Mouse (Mus musculus) kidney, embryonic 16.5 days (tissue): Measurements from ENCODE around the gene Card9. TPM values are rescaled to one million over a fixed set of nuclear protein-coding genes. Genes with fewer than 3 reads are reported as not detected.

Experiments used
- ATAC-seq: fragments of 200-750 bp; cut with Nextera tagmentation; 2 replicates; pipeline ENCODE4 v1.8.0; 2017; ENCODE audit warnings: moderate TSS enrichment; ENCODE audit not compliant: low FRiP score, low TSS enrichment
- H3K27ac ChIP-seq: fragments of 300-500 bp; sonication (generic); 2 replicates; pipeline ENCODE4 v1.5.1; 2014; ENCODE audit warnings: low read length
- H3K27me3 ChIP-seq: fragments of 300-500 bp; sonication (generic); 2 replicates; pipeline ENCODE4 v1.6.1; 2014; ENCODE audit warnings: low read length, control low read depth, mixed read lengths; ENCODE audit not compliant: insufficient read depth
- H3K36me3 ChIP-seq: fragments of 300-500 bp; sonication (generic); 2 replicates; pipeline ENCODE4 v1.6.1; 2014; ENCODE audit warnings: low read length, control low read depth, mixed read lengths; ENCODE audit not compliant: insufficient read depth
- H3K4me1 ChIP-seq: fragments of 300-500 bp; sonication (generic); 2 replicates; pipeline ENCODE4 v1.6.1; 2014; ENCODE audit warnings: low read length, control low read depth, mixed read lengths; ENCODE audit not compliant: insufficient read depth
- H3K4me2 ChIP-seq: fragments of 300-500 bp; sonication (generic); replicated peaks from 2 replicates; pipeline ENCODE4 v1.6.1; 2014; ENCODE audit warnings: low read depth, low read length
- H3K4me3 ChIP-seq: fragments of 300-500 bp; sonication (generic); 2 replicates; pipeline ENCODE4 v1.5.1; 2014; ENCODE audit warnings: mild to moderate bottlenecking, low read length
- H3K9ac ChIP-seq: fragments of 300-500 bp; sonication (generic); replicated peaks from 2 replicates; pipeline ENCODE4 v1.6.1; 2014; ENCODE audit warnings: low read length
- H3K9me3 ChIP-seq: fragments of 300-500 bp; sonication (generic); 2 replicates; pipeline ENCODE4 v1.6.1; 2016; ENCODE audit warnings: low read length, control low read depth
- WGBS: fragments of 180-500 bp; shearing (Covaris S2); extraction: QIAGEN DNeasy Blood & Tissue Kit; methylation state at CpG from one replicate; pipeline ENCODE4 v1.1.7; 2014; 5-methylcytosine and 5-hydroxymethylcytosine counted together
- polyA plus RNA-seq: library from polyadenylated mRNA; unstranded; fragments of >200 nt; fragmentation: Nextera tagmentation; extraction: Ambion mirVana; gene quantifications from 2 replicates; pipeline ENCODE4 v1.2.1, GENCODE M21; 2015

Gene Card9
- polyA plus RNA-seq, 1 experiment from 2014 or later: 0.92 TPM

DNA sequence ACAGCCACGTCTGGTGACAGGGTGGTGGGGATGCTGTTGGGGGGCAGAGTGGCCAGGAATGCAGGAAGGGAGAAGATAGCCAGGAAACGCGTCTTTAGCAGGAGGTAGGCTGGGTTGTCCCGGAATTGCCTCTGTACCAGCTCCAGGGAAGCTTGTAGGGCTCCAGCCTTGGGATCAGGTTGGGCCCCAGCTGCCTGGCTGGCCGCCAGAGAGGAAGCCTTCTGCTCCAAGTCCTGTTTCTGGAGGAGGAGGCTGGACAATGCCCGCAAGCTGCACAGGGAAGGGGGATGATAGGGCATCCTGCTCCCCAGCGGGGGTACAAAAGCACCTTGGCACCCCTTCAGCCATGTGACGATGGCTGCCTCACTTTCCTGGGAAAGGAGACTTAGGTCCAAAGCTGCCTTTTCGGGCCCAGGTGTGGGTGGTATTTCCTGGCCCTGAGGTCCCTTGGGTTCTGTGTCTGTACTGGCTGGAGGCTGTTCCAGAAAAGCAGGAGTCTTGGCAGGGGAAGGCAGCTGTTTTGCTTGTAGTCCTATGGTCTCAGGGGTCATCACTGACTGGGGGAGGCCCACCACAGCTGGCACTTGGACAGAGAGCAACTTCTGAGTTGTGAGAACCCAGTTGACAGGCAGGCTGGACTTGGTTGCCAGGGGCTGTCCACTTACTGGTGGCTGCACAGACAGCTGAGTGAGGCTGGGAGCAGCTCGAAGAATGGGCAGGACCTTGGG is 4.2 kb upstream of the Card9 start:
- no peaks in the 10 kb centered on the region for H3K4me1 ChIP-seq
- H3K9ac ChIP-seq: no peak overlapping the region
- ATAC-seq: no peak
- H3K4me3 ChIP-seq: no peak overlapping the region
- H3K36me3 ChIP-seq: peaks cover 60% of the 10 kb centered on the region
- WGBS: 77% methylated on average over 10 of the region's 10 CpGs
- peak overlapping the region; percentile 28; the same call in 1 of the 2 replicates for H3K27ac ChIP-seq
- no peak overlapping the region for H3K4me2 ChIP-seq
- no peaks in the 10 kb centered on the region for H3K27me3 ChIP-seq
- H3K9me3 ChIP-seq: no peaks in the 10 kb centered on the region

DNA sequence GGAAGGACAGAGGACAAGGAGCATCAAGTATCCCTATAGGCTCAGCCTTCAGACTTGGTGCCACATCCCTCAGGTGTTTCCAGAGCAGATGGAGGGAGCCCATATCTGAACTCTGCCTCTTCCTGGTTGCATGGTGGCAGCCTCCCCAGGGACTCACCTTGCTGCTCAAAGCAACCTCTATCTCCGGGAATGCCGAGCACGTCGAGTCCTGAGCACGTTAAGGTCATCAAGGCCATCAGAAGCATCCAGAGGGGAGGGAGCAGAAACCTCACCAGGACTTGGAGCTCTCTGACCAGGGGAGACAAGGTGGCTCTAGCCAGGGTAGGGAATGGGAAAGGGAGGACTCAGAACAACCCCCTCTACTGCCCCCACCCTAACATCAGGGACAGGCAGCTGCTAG is 2.8 kb upstream of the Card9 start:
- H3K27me3 ChIP-seq: no peaks in the 10 kb centered on the region
- H3K27ac ChIP-seq: no peak overlapping the region
- H3K9me3 ChIP-seq: no peaks in the 10 kb centered on the region
- no peak overlapping the region for H3K9ac ChIP-seq
- ATAC-seq: no peak
- no peak overlapping the region for H3K4me3 ChIP-seq
- 80% methylated on average over 5 of the region's 5 CpGs for WGBS
- no peak overlapping the region for H3K4me2 ChIP-seq
- H3K36me3 ChIP-seq: peaks cover 48% of the 10 kb centered on the region
- H3K4me1 ChIP-seq: no peaks in the 10 kb centered on the region

DNA sequence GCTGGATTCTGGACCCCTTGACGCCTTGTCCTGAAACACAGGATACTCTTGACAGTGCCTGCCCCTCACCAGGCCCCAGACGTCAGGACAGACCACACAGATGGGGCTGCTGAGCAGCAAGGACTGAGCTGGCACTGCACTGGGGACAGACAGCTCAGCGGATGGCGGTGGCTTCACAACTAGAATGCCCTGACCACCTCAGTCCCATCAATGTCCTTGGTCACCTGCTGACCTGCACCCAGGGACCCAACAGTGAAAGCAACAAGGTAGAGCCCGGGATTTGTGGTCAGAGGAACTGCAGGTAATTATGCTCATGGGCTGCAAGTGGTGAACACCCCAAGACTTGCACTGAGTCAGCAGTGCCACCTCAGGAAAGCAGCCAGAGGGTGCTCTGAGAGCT is 2.3 kb upstream of the Card9 start:
- Histone ChIP-seq H3K27me3 (no peaks in the 10 kb centered on the region), H3K4me3 (no peak overlapping the region), H3K4me2 (no peak overlapping the region), H3K9ac (no peak overlapping the region), H3K36me3 (peaks cover 44% of the 10 kb centered on the region), H3K9me3 (no peaks in the 10 kb centered on the region), H3K27ac (no peak overlapping the region), H3K4me1 (no peaks in the 10 kb centered on the region)
- WGBS: 88% methylated on average over 5 of the region's 5 CpGs
- ATAC-seq: no peak

DNA sequence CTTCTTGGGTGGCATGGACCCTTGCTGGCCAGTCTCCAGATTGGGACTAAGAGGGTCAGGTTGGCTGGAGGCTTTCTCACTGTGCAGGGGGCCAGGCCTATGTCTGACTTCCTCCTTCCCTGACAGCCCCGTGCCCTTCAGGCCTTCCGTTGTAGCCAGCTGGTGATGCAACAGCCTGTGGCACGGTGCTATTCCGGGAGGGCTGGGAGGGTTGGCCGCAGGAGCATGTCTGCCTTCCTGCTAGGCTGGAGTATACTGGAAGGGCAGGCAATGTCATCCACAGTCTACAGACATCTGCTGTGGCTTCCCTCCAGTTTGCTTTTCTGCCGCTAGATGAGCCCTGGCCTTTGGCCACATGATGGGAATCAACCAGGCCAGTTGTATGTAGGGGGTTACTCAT is 735 bp downstream of the Card9 start:
- Histone ChIP-seq H3K4me1 (peaks cover 4% of the 10 kb centered on the region; the same call in 1 of the 2 replicates), H3K4me3 (no peak overlapping the region), H3K9ac (no peak overlapping the region), H3K36me3 (peaks cover 16% of the 10 kb centered on the region; the same call in 1 of the 2 replicates), H3K27me3 (no peaks in the 10 kb centered on the region), H3K27ac (no peak overlapping the region), H3K4me2 (no peak overlapping the region), H3K9me3 (no peaks in the 10 kb centered on the region)
- ATAC-seq: no peak
- 83% methylated on average over 6 of the region's 6 CpGs for WGBS

DNA sequence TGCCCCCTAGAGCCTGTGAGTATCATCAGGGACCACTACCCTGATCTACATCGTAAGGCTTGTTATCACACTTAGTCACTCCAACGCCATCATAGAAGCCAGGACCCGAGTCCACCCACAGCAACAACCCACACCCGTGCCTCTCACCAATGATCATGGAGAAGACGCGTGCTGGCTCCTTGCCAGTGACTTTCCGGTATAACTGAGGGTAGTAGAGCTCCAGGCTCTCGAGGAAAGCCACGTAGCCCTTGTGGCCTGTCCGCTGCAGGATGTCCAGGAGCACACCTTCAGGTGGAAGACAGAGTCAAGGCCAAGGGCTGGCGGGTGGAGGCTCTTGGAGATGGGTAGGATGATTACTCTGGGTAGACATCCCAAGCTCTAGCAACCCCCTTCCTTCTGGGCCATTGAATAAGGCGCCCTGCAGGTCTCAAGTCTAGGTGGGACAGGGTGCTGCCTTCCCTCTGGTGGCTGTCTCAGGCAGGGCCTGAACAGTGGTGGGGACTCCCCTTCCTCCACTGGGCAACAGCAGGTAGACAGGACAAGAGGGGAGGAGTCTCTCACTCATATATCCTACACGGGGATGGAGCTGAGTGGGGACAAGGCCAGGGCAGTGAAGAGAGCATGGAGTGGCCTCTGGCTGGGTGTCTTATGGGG is 1.9 kb downstream of the Card9 start:
- Histone ChIP-seq H3K27ac (no peak overlapping the region), H3K9me3 (no peaks in the 10 kb centered on the region), H3K9ac (no peak overlapping the region), H3K4me2 (no peak overlapping the region), H3K36me3 (peaks cover 9% of the 10 kb centered on the region; the same call in 1 of the 2 replicates), H3K4me3 (no peak overlapping the region), H3K27me3 (no peaks in the 10 kb centered on the region), H3K4me1 (peaks cover 4% of the 10 kb centered on the region; the same call in 1 of the 2 replicates)
- no peak; the same call in 1 of the 2 replicates for ATAC-seq
- 88% methylated on average over 13 of the region's 13 CpGs for WGBS

DNA sequence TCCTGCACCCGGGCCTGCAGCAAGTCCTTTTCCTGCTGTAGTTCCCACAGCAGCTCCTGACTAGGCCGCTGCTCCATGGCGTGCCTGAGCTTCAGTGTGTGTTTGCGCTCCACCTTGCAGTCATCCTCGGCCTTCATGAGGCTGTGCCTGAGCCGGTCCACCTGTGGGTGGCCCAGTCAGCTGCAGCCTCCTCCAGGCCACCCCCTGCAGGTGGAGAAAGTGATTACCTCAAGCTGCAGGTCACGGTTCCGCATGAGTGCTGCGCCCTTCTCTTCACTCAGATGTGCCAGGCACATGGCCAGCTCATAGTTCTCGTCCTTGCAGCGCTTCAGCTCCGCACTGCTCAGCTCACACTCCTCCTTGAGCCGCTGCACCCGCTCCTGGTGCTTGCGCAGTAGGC is 3.2 kb downstream of the Card9 start:
- ATAC-seq: peak; percentile 50
- no peak overlapping the region for H3K4me3 ChIP-seq
- 40% methylated on average over 15 of the region's 15 CpGs for WGBS

DNA sequence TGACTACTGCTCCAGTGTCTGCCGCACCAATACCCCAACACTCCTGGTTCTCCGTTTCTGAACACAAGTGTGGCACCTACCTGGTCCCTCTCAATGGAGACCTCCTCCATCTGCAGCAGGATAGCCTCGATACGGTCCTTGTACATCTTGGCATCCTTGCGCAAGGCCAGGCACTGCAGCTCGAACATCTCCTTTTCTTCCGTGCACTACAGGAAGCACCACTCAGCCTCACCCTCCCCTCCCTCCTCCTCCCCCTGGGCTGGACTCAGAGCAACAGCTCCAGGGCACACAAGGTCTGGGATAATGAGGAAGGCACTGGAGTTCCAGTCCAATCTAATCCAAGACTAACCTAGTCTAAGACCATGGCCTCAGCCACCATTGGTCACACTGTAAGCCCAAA is 4.0 kb downstream of the Card9 start:
- no peak overlapping the region for H3K27ac ChIP-seq
- H3K36me3 ChIP-seq: no peaks in the 10 kb centered on the region
- H3K4me2 ChIP-seq: no peak overlapping the region
- peaks cover 10% of the 10 kb centered on the region for H3K4me1 ChIP-seq
- H3K27me3 ChIP-seq: no peaks in the 10 kb centered on the region
- ATAC-seq: no peak
- WGBS: 78% methylated on average over 7 of the region's 7 CpGs
- H3K4me3 ChIP-seq: no peak overlapping the region
- no peaks in the 10 kb centered on the region for H3K9me3 ChIP-seq
- no peak overlapping the region for H3K9ac ChIP-seq

More for the DNA sequence above, 3.2 kb downstream of the Card9 start:
- H3K27ac ChIP-seq: no peak overlapping the region
- H3K27me3 ChIP-seq: no peaks in the 10 kb centered on the region
- no peaks in the 10 kb centered on the region for H3K9me3 ChIP-seq
- no peaks in the 10 kb centered on the region for H3K36me3 ChIP-seq
- peaks cover 8% of the 10 kb centered on the region for H3K4me1 ChIP-seq
- no peak overlapping the region for H3K9ac ChIP-seq
- H3K4me2 ChIP-seq: no peak overlapping the region

DNA sequence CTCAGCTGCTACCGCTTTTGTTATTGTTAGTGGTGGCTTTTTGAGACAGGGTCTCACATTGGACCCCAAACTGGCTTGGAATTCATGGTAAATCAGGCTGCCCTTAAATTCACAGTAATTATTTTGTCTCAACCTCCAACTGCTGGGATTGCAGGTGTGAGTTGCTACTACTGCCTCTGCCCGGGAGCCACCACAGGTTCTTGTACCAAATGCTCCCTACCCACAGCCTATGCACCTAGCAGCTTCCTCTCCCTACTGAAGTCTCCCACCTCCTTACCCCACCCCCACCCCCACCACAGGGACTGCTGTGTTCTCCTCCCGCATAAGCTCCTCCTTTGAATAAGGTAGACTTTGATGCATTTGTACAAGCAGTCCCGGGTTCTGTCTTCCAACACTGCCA is 4.5 kb downstream of the Card9 start:
- Histone ChIP-seq H3K36me3 (no peaks in the 10 kb centered on the region), H3K4me3 (no peak overlapping the region), H3K9ac (no peak overlapping the region), H3K4me2 (no peak overlapping the region), H3K9me3 (no peaks in the 10 kb centered on the region), H3K27ac (no peak overlapping the region), H3K27me3 (no peaks in the 10 kb centered on the region), H3K4me1 (peaks cover 10% of the 10 kb centered on the region)
- WGBS: 78% methylated on average over 4 of the region's 4 CpGs
- no peak for ATAC-seq

DNA sequence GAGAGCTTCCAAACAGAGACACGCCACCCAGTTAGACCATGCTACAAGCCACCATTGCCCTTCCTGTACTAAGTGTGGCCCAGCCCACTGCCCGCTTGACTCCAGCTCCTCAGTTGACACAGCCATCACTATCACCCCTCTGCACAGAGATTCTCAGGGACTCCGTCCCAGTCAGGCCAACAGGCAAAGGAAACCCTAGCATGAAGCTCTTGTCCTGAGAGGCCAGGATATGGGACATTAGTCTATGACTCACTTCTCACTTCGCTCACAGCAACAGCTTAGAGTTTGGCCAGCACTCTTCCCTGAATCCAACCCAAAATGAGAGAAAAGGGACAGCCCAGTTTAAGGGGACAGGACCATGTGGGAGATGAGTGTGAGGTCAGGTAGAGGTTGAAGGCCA is 6.3 kb downstream of the Card9 start:
- WGBS: 89% methylated on average over 4 of the region's 4 CpGs
- H3K4me2 ChIP-seq: no peak overlapping the region
- ATAC-seq: no peak
- H3K4me3 ChIP-seq: no peak overlapping the region
- no peaks in the 10 kb centered on the region for H3K9me3 ChIP-seq
- H3K36me3 ChIP-seq: peaks cover 10% of the 10 kb centered on the region; the same call in 1 of the 2 replicates
- H3K4me1 ChIP-seq: peaks cover 18% of the 10 kb centered on the region
- no peak overlapping the region for H3K27ac ChIP-seq
- H3K27me3 ChIP-seq: no peaks in the 10 kb centered on the region
- H3K9ac ChIP-seq: no peak overlapping the region
